Mouse (Mus musculus) lung, postnatal 36 days (tissue): ENCODE data around the gene Tecpr1.
A peak's percentile ranks its signal among the peaks of the same experiment; 100 is the strongest.

Source experiments
- DNase-seq: peaks from one replicate; pipeline ENCODE4 v3.0.0; 2022; ENCODE audit warnings: mixed read lengths

The Tecpr1 gene

DNA sequence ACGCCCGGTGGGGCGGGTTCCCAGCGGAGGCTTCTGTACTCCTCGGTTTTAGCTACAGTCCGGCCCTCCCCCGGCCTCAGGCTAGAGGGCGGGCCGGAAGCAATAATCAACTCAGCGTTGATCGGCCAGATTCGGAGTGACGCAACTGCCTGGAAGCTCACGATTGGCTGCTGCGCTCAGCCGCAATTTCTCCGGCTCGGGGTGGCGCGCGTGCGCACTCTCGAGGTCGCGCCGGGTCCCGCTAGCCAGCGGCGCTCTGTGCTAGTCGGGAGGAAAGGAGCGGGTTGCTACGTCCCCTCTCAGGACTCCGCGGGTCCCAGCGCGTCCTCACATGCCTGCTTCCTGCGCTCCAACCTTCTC, at the start of gene Tecpr1:
TSS of gene Tecpr1 (minus strand) at position 113 of the 360 bp plus-strand sequence.
- DNase-seq, result peak; percentile 98

DNA sequence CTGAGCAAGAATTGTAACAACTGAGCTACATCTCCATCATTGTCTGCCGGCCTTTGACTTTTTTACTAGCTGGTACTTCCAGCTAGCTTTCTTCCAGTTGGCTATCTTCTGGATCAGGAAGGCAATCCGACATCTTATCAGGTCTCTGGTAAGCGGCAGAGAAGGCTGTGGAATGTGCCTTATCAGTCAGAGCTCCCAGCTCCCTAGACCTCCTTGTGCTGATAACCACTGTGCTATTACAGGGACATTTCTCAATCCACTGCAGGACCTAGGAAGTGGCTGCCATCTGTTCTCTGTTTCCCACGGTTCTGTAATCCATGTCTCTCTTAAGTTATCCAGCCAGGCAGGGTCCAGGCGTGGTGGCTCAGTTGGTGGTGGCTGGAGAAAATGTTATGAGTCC, 48.4 kb upstream of the Tecpr1 start:
- DNase-seq, result no peak

DNA sequence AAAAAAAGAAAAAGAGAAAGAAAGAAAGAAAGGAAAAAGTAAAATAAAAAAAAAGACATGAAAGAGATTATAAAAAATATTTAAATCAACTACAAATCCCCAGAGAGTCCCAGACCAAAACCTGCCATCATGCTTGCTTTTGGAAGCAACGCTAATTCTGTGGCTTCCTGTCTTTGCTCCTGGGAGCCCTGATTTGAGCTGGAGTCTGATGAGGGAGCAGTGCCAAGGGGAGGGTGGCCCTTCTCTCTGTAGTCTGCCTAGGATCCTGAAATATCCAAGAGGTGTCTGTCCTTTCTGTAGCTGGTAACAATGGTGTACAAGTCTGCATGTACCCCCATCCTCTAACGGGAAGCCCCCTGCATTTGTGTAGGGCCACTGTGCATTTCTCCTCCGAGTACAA, 47.7 kb upstream of the Tecpr1 start:
- DNase-seq, result no peak

- no peak for DNase-seq
Measured at GRCm38 (mm10) chr5:144270420-144270819, 47.0 kb upstream of the Tecpr1 start.

- DNase-seq, result no peak
Measured at GRCm38 (mm10) chr5:144269926-144270325, 46.5 kb upstream of the Tecpr1 start.

DNA sequence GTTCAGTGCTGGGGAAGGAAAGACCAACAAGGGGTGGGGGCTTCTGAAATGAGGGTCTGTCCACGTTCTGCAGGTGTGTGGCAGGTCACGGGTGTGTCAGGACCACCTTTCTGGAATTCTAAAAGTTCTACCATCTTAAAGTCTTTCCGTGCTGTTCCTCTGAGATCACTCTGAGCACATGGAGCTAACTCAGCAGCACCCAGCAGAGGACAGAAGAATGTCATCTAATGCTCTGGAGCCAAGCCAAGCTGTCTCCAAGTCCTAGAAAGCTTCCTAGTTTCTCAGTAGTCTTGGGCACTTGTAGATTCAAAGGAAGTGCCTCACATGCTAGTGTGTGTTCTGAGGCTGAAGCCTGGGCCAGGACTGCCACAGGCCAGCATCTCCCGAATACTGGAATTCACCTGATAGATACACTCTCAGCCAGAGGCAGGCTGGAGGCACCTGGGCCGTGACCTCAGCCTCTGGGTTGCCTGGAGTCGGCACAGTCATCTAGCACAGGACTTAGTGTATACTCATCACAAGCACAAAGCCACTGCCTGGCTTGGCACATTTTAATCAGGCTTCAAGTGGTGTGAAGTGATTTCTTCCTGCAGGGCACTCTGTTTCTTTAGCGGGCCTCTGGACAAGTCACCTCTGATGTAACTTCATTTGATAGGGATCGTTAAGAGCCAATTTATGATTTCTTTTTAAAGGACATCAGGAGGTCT, 44.3 kb upstream of the Tecpr1 start:
- DNase-seq, result peak; percentile 88

DNA sequence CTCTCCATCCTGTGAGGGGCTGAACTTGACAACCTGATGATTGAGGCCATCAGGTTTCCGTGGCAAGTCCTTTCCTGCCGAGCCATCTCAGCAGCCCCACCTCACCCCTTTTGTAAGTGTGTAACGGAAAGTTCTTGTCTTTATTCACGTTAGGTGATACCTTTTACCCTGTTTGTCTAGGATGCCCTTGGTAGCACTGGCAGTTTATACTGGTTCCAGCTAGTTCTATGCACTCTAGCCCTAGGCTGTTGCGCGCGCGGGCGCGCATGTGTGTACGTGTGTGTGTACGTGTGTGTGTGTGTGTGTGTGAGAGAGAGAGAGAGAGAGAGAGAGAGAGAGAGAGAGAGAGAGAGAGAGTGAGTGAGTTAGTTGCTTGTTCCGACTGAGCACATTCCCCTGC, 40.1 kb upstream of the Tecpr1 start:
- DNase-seq, result no peak

- DNase-seq, result peak; percentile 57
Measured at GRCm38 (mm10) chr5:144263082-144263481, 39.7 kb upstream of the Tecpr1 start.

DNA sequence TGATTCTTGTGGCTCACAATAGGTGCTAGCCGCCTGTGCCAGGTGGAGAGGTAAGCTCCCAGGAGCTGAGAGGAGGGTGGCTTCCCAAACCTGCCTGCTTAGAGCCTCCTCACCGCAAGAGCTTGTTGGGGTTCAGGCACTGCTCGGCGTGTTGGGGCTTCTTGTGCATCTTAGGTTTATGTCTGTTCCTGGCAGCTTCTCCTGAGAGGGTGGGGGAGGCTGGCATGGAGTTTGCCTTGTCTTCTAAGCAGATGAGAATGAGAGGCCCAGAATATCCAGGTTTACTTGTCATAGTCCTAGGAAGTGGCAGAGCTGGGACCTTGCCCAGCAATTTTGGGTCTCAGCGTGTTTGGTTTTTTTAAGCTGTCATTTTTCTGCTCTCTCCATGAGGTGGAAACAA, 38.4 kb upstream of the Tecpr1 start:
- DNase-seq, result no peak

DNA sequence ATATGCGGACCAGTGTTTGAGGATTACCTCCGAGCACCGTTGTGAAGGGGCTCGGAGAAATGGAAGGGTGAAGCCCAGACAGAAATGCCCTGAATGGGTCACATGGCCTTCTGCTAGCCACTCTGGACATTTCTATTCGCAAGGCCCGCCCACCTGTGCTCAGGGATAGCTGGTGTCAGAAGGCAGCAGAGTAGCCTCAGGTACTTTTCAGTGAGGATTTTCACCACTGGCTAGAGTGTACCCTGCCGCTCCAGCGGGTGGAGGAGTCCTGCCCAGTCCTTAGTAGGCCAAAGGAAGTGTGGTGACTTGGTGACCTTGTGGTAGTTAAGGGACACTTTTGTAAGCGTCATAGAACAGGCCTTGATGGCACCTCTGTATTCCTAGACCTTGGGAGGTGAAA, 37.9 kb upstream of the Tecpr1 start:
- peak; percentile 54 for DNase-seq

- DNase-seq, result no peak
Measured at GRCm38 (mm10) chr5:144260464-144260863, 37.0 kb upstream of the Tecpr1 start.

GRCm38 (mm10) chr5:144259228-144259627, 35.8 kb upstream of the Tecpr1 start:
- no peak for DNase-seq

DNA sequence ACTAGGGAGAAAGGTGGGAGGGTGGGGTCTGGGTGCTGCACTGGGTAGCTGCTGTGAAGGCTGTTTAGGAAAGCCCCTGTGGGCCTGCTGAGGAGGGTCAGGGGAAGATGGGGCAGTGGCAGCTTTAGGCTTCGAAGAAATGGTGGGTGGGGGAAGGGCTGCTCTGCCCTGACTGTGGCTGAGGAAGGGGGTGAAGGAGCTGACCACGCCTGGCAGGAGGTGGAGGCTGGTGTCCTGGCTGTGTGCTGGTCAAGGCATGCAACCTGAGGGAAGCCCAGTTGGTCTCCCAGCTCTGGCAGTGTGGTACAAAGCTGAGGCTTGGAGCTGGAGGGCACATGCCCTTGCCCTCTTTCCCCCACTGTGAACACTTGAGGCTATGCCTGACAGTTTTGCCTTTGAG, 35.3 kb upstream of the Tecpr1 start:
- no peak for DNase-seq

GRCm38 (mm10) chr5:144258131-144258611, 34.8 kb upstream of the Tecpr1 start:
- DNase-seq, result peak; percentile 74

DNA sequence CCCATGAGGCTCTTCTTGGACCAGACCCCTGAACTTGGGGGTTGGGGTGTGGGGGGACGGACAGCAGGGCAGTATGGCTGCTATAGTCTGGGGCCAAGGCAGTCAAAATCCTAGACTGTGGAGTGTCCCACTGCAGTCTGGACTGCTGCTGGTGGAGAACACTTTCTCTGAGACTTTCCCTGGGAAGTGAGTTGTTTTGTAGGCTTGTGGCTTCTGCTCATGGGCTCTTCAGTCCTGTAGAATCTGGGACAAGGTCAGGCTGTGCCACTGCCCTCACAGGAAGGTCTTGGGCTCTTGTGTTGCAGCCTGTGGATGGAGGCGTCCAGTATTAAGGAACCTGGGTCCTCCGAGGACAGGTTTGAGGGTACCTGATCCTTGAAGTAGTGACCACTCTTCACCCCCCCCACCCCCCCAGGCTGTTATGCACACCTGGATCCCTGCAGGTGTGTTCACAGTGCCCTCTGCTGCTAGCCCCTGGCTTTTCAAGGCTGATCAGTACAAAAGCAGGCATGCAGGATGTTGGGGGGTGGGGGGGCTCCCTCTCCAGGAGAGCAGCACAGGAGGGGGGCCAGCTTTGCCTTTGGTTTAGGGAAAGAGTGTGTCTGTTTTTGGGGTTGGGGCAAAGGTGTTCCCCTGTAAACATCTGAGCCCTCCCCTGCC, 34.2 kb upstream of the Tecpr1 start:
- DNase-seq, result peak; percentile 41

GRCm38 (mm10) chr5:144256888-144257287, 33.5 kb upstream of the Tecpr1 start:
- DNase-seq, result no peak

GRCm38 (mm10) chr5:144256541-144256870, 33.1 kb upstream of the Tecpr1 start:
- DNase-seq, result peak; percentile 38

- DNase-seq, result peak; percentile 79
Measured at GRCm38 (mm10) chr5:144255632-144256540, 32.5 kb upstream of the Tecpr1 start.

GRCm38 (mm10) chr5:144254811-144255631, 31.6 kb upstream of the Tecpr1 start:
- DNase-seq, result peak; percentile 92

DNA sequence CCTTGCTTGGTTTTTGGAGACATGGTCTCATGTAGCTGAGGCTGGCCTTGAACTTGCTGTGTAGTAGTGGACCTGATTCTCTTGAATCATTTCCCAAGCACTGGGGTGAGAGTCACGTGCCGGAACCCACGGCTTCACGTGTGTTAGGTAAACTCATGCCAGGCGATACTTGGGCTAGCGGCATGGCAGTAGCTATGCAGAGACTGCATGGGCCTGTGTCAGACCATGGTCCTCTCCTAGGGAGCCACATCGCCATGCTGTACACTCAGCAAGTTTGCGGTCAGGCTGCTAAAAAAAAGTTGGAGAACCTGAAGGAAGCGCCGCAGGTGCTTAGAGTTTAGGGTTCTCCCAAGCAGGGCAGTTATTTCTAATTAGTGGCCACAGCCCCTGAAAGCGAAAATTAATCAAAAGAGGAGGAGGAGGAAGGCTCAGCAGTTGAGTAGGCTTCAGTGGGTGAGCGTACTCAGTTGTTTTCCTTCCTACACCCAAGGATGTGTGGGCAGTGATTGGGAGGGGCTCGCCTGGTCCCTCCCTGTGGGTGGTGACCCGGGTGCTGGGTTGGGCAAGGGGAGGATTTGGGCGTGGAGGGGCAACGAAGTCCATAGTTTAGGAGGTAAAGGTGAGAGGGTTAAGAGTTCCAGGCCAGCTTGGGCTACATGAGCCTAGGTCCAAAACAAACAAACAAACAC, 30.9 kb upstream of the Tecpr1 start:
- peak; percentile 93 for DNase-seq

DNA sequence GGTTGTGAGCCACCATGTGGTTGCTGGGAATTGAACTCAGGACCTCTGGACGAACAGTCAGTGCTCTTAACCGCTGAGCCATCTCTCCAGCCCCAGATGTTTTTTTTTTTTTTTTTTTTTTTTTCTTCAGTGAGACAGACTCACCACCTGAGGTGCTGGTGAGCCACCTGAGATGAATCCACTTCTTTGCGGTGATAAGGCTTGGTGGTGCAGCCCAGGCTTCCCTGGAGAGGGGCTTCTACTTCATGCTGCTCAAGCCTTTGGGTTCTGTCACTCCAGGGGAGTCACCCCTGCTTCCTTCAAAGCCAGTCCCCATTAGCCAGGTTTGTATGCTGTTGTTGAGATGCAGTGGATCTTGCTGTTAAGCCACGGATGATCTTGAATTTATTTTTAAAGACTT, 29.8 kb upstream of the Tecpr1 start:
- no peak for DNase-seq
